Mouse (Mus musculus): ENCODE data around the gene Nme8.

- no peak for TF ChIP-seq POLR2A (IDR thresholded peaks at IDR 0.05; ENCODE audit: control insufficient read depth, extremely low read depth, insufficient read depth, low read length, poor library complexity)
- TF ChIP-seq CTCF (IDR thresholded peaks at IDR 0.05; ENCODE audit: borderline replicate concordance, control insufficient read depth, extremely low read depth, insufficient read depth, low read length, poor library complexity) = no peak
These were observed 7.2 kb downstream of the Nme8 start for GRCm38 (mm10) chr13:19690417-19690816.
